Mouse (Mus musculus): ENCODE results near the gene Cyp2ab1.

Gene Cyp2ab1

DNA sequence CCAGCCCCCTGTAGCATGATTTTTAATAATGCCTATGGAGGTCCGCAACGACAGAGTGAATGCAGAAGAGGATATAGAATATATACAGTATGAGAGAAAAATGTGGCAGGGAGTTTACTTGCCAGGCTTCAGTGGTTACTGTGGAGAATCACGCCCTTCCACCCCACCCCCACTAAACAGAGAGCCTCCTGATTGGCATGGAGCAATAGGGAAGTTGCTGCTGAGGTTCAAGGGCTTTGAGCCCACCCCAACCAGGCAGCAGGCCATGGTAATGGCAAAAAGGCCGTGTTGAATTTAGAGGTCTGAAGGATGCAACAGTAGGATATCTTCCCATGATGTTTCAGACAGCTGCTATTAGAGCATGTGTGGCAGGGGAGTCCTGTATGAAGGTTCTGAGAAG is 53.9 kb downstream of the Cyp2ab1 start:
- DNase-seq (ENCODE audit: low spot score) = no peak

DNA sequence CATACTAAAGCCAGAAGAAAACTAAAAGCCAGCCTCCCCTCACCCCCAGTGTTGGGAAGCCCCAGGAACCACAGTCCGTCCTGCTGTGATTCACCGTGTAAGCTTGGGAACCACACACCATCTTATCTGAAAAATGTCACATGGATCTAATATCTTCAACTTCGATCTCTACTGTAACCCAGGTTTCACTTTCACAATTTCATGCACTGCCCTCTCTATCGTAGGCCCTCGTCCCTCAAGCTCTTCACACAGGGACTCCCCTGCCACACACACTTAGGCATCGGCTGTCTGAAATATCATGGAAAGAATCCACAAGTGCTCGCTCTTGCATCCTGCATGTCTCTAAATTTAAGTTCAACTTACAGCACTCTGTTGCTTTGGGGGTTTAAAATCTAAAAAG is 60.1 kb downstream of the Cyp2ab1 start:
- no peak for DNase-seq (ENCODE audit: low spot score)
